Mouse (Mus musculus): ENCODE results near the gene Stau1.

DNA sequence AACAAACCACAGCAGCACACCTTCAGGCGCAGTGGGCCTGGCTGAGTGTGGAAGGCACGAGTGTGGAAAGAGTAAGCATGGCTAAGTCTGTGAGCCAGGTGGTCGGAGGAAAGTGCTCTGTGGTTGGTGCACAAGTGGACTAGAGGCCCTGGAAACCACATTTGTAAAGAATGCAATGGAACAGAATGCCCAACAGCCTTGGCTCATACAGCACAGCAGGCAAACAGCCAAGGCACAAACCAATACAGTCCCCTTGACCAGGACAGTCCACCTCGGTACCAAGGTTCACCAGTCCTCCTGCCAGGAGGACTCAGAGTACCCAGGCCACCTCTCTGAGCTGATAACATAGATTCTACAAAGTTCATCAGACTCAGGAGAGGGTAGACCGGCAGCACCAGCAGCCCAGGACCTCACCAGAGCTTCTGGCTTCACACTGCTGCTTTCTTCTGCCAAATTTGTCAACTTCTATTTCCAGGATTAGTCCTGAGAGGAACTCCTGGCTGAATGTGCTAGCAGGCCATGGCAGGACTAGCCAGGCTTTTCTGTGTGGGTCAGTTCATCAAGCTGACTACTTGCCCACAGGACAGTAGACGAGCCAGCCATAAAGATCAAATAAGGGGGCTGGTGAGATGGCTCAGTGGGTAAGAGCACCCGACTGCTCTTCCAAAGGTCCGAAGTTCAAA is 35.3 kb downstream of the Stau1 start:
- TF ChIP-seq CTCF (IDR thresholded peaks at IDR 0.05; ENCODE audit: borderline replicate concordance, insufficient read depth, low read length) (no peak), POLR2A (IDR thresholded peaks at IDR 0.05; ENCODE audit: low read depth, low read length) (no peak)
